In the genomic region with DNA sequence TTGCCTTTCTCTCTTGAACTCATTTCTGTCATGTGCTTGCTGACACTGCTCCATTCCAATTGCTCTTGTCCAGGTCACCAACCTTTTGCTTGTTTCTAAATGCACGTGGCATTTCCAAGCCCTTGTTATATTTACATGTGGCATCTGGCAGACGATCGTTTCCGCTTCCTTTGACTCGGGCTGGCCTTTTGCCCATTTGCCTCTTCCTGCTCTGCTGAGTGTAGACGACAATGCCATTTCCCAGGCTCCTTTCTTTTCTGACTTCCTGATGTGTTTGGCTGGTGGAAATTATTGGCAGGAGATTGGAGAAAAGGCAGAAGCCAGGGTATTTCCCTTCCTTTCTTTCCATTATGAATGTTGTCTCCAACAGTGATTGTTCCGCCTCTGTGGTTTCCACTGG, we compare ENCODE assay signal across 14 mouse cellular contexts. TPM values are rescaled to one million over a fixed set of nuclear protein-coding genes. Genes with fewer than 3 reads are reported as not detected.
DNase-seq lines count a peak whose midpoint lies in the region; ATAC-seq and TF ChIP-seq lines count a peak whose summit lies in the region.
"Had no signal": no experiment of that assay in that cellular context is flagged by ENCODE, and none has a peak within 500 bp of the region (broad histone marks: within the 10 kb centered on the region; RNA-seq: fewer than 3 reads in every experiment).

No protein-coding gene starts in this region.

- H3K36me3 ChIP-seq in heart, embryonic 11.5 days (ENCODE audit: control insufficient read depth, insufficient read depth, low read length), result no peaks in the 10 kb centered on the region
- H3K36me3 ChIP-seq in ES-Bruce4 (ENCODE audit: control insufficient read depth, insufficient read depth, low read length, poor library complexity, severe bottlenecking), result no peaks in the 10 kb centered on the region
- H3K36me3 ChIP-seq in intestine, embryonic 15.5 days, result no peaks in the 10 kb centered on the region
- H3K36me3 ChIP-seq in thymus, adult 2 months (ENCODE audit: control insufficient read depth, insufficient read depth, low read length), result no peaks in the 10 kb centered on the region
- H3K36me3 ChIP-seq: limb, embryonic 13.5 days; midbrain, embryonic 15.5 days had no signal

- H3K27me3 ChIP-seq in heart, embryonic 11.5 days (ENCODE audit: control insufficient read depth, insufficient read depth, low read length), result no peaks in the 10 kb centered on the region
- no peaks in the 10 kb centered on the region for H3K27me3 ChIP-seq in ES-Bruce4 (ENCODE audit: control insufficient read depth, insufficient read depth, low read length, poor library complexity, severe bottlenecking)
- H3K27me3 ChIP-seq in intestine, embryonic 15.5 days (replicated peaks), result no peaks in the 10 kb centered on the region
- H3K27me3 ChIP-seq in thymus, adult 2 months (ENCODE audit: control insufficient read depth, insufficient read depth, low read length), result no peaks in the 10 kb centered on the region
- H3K27me3 ChIP-seq: limb, embryonic 13.5 days; midbrain, embryonic 15.5 days had no signal

- no peak overlapping the region for H3K9ac ChIP-seq in heart, embryonic 11.5 days (ENCODE audit: low read depth, low read length)
- H3K9ac ChIP-seq in ES-Bruce4 (ENCODE audit: low read depth, poor library complexity, severe bottlenecking), result no peak overlapping the region
- H3K9ac ChIP-seq in intestine, embryonic 15.5 days, result no peak overlapping the region
- H3K9ac ChIP-seq: limb, embryonic 13.5 days; midbrain, embryonic 15.5 days had no signal

- DNase-seq in heart, adult 11 months, result peak; percentile 95
- peak; percentile 12 for DNase-seq in brain, adult 2 months (ENCODE audit: low read depth, low spot score)
- peak; percentile 64 for DNase-seq in kidney, postnatal 14 days
- no peak for DNase-seq in thymus, adult 2 months
- DNase-seq in layer of hippocampus, adult 9-11 months, result no peak
- DNase-seq: embryo, embryonic 11 days; right cerebral cortex, adult 18-20 months; thymus, postnatal 14 days had no signal

- no peak for TF ChIP-seq POLR2A in ES-Bruce4 (IDR thresholded peaks at IDR 0.05; ENCODE audit: insufficient read depth, low read length)
- TF ChIP-seq POLR2A in thymus, adult 2 months (IDR thresholded peaks at IDR 0.05; ENCODE audit: control insufficient read depth, extremely low read depth, insufficient read depth, low read length, poor library complexity), result no peak

- H3K4me1 ChIP-seq in heart, embryonic 11.5 days (ENCODE audit: control insufficient read depth, insufficient read depth, low read length), result no peaks in the 10 kb centered on the region
- H3K4me1 ChIP-seq in ES-Bruce4 (ENCODE audit: control insufficient read depth, insufficient read depth, low read length), result peaks cover 3% of the 10 kb centered on the region
- no peaks in the 10 kb centered on the region for H3K4me1 ChIP-seq in intestine, embryonic 15.5 days (replicated peaks)
- peaks cover 4% of the 10 kb centered on the region for H3K4me1 ChIP-seq in thymus, adult 2 months (replicated peaks; ENCODE audit: control insufficient read depth, insufficient read depth, low read length)
- H3K4me1 ChIP-seq: limb, embryonic 13.5 days had no signal

- H3K9me3 ChIP-seq in heart, embryonic 11.5 days (replicated peaks; ENCODE audit: control insufficient read depth, low read length), result no peaks in the 10 kb centered on the region
- H3K9me3 ChIP-seq in ES-Bruce4 (replicated peaks; ENCODE audit: control insufficient read depth, insufficient read depth, low read length, poor library complexity, severe bottlenecking), result no peaks in the 10 kb centered on the region
- H3K9me3 ChIP-seq in intestine, embryonic 15.5 days, result no peaks in the 10 kb centered on the region
- H3K9me3 ChIP-seq: limb, embryonic 13.5 days; midbrain, embryonic 15.5 days had no signal

- WGBS in heart, embryonic 11.5 days (ENCODE audit: insufficient replicate concordance), result 68% methylated on average over 7 of the region's 7 CpGs
- WGBS in intestine, embryonic 15.5 days, result 74% methylated on average over 7 of the region's 7 CpGs
- WGBS in thymus, adult 2 months, result 31% methylated on average over 7 of the region's 7 CpGs

- TF ChIP-seq EP300 in ES-Bruce4 (IDR thresholded peaks at IDR 0.05; ENCODE audit: insufficient read depth, low read depth, low read length), result no peak

- ATAC-seq in heart, embryonic 11.5 days (replicated peaks; ENCODE audit: insufficient number of reproducible peaks, low FRiP score, low TSS enrichment), result no peak
- no peak for ATAC-seq in intestine, embryonic 15.5 days
- ATAC-seq: intestine, embryonic 16.5 days; midbrain, embryonic 15.5 days had no signal

- no peak overlapping the region for H3K4me2 ChIP-seq in heart, embryonic 11.5 days
- H3K4me2 ChIP-seq in intestine, embryonic 15.5 days (replicated peaks), result no peak overlapping the region
- H3K4me2 ChIP-seq: limb, embryonic 13.5 days; midbrain, embryonic 15.5 days had no signal

- no peak for TF ChIP-seq CTCF in ES-Bruce4 (IDR thresholded peaks at IDR 0.05; ENCODE audit: low read depth, low read length)
- no peak for TF ChIP-seq CTCF in thymus, adult 2 months (IDR thresholded peaks at IDR 0.05; ENCODE audit: borderline replicate concordance, control insufficient read depth, extremely low read depth, insufficient read depth, low read length, poor library complexity)

- H3K27ac ChIP-seq in heart, embryonic 11.5 days (ENCODE audit: low read depth, low read length), result no peak overlapping the region
- 0 out of 2 replicates have a peak overlapping the region, but pooled peaks have one; percentile 51 for H3K27ac ChIP-seq in ES-Bruce4 (ENCODE audit: insufficient read depth, low read length)
- H3K27ac ChIP-seq in intestine, embryonic 15.5 days, result no peak overlapping the region
- no peak overlapping the region for H3K27ac ChIP-seq in thymus, adult 2 months (ENCODE audit: control insufficient read depth, insufficient read depth, low read length)
- H3K27ac ChIP-seq: limb, embryonic 13.5 days; midbrain, embryonic 15.5 days had no signal

- no peak overlapping the region for H3K4me3 ChIP-seq in heart, embryonic 11.5 days (ENCODE audit: low read depth, low read length)
- H3K4me3 ChIP-seq in ES-Bruce4 (ENCODE audit: low read depth, low read length), result no peak overlapping the region
- H3K4me3 ChIP-seq in intestine, embryonic 15.5 days (replicated peaks), result no peak overlapping the region
- no peak overlapping the region for H3K4me3 ChIP-seq in thymus, adult 2 months (ENCODE audit: control insufficient read depth, insufficient read depth, low read length)
- H3K4me3 ChIP-seq: limb, embryonic 13.5 days; midbrain, embryonic 15.5 days had no signal

RNA-seq across cellular contexts. Expression of a gene that starts 34.3 kb away (rescaled TPM):
- 125 and 126 TPM in 2 replicates for polyA plus RNA-seq in heart, embryonic 11.5 days (2014; fragmentation: Nextera tagmentation; extraction: Ambion mirVana)
- polyA plus RNA-seq in ES-Bruce4 (2011; ENCODE audit: insufficient read depth, insufficient read length, low read depth, missing spikeins), result 101 and 112 TPM in 2 replicates
- polyA plus RNA-seq in intestine, embryonic 15.5 days (2015; fragmentation: Nextera tagmentation; extraction: Ambion mirVana), result 103 and 115 TPM in 2 replicates
- 45.9 and 53.4 TPM in 2 replicates for polyA plus RNA-seq in thymus, adult 2 months (2012; rRNA removed)

RNA-seq across cellular contexts. Expression of a gene that starts 34.5 kb away (rescaled TPM):
- polyA plus RNA-seq in heart, embryonic 11.5 days (2014; fragmentation: Nextera tagmentation; extraction: Ambion mirVana), result 23.4 and 27.9 TPM in 2 replicates
- polyA plus RNA-seq in ES-Bruce4 (2011; ENCODE audit: insufficient read depth, insufficient read length, low read depth, missing spikeins), result 20.2 and 20.7 TPM in 2 replicates
- 27.2 and 28.6 TPM in 2 replicates for polyA plus RNA-seq in intestine, embryonic 15.5 days (2015; fragmentation: Nextera tagmentation; extraction: Ambion mirVana)
- polyA plus RNA-seq in thymus, adult 2 months (2012; rRNA removed), result 15.3 and 18.9 TPM in 2 replicates

RNA-seq across cellular contexts. Expression of a gene that starts 43.9 kb away (rescaled TPM):
- 1,149 and 1,243 TPM in 2 replicates for polyA plus RNA-seq in heart, embryonic 11.5 days (2014; fragmentation: Nextera tagmentation; extraction: Ambion mirVana)
- polyA plus RNA-seq in ES-Bruce4 (2011; ENCODE audit: insufficient read depth, insufficient read length, low read depth, missing spikeins), result 680 TPM in 2 replicates
- 996 and 1,065 TPM in 2 replicates for polyA plus RNA-seq in intestine, embryonic 15.5 days (2015; fragmentation: Nextera tagmentation; extraction: Ambion mirVana)
- 920 and 977 TPM in 2 replicates for polyA plus RNA-seq in thymus, adult 2 months (2012; rRNA removed)

Comparison
In these comparisons a context has a peak if more than half of its experiments do, and no peak if none do; other contexts are left out.
1. DNase-seq: peak in heart, adult 11 months (single experiment), brain, adult 2 months (single experiment) and kidney, postnatal 14 days (single experiment); none in thymus, adult 2 months (single experiment) and layer of hippocampus, adult 9-11 months (single experiment).